Mouse (Mus musculus) thymus, adult 2 months (tissue): ENCODE measurements at regions not wholly inside any gene's neighbourhood (a gene's known extent, or its start where the extent isn't known, plus 50 kb on each side); places are given as distances from the start of the nearest gene placed in this dataset.

Experiments used
- CTCF ChIP-seq: fragments of 200-500 bp; IDR thresholded peaks from 2 replicates; pipeline ENCODE4 v1.5.1; 2012; ENCODE audit warnings: mild to moderate bottlenecking, control low read depth, low read length, moderate library complexity, borderline replicate concordance; ENCODE audit not compliant: control insufficient read depth, poor library complexity, insufficient read depth; ENCODE audit errors: extremely low read depth
- POLR2A ChIP-seq: fragments of 200-500 bp; IDR thresholded peaks from 2 replicates; pipeline ENCODE4 v1.6.1; 2012; ENCODE audit warnings: mild to moderate bottlenecking, low read length, control low read depth, moderate library complexity; ENCODE audit not compliant: control insufficient read depth, poor library complexity, insufficient read depth; ENCODE audit errors: extremely low read depth

DNA sequence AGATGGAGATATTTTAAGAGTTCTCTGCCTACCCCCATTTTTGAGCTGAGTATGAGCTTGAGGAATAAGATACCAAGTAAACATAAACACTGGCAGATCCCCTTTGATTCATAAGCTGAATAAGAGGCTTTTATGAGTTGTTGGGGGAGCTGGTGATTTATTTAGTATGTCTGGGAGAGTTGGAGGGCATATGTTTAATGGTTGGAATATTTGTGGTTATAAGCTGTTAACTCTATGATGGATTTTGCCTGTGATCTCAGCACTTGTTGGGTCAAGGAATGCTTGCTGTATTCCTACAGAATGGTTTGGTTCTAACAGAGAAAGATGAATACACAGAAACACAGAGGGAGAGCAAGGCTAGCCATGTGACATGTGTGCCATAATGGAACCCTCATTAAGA is 132.1 kb upstream of the Inhba start:
- TF ChIP-seq POLR2A (no peak), CTCF (no peak)
